Mouse (Mus musculus) cerebellum, adult (tissue): ENCODE results near the gene Mcmbp.

Source experiments
- ATAC-seq: cut with Nextera tagmentation; 2 replicates; pipeline ENCODE4 v1.9.2; 2017; ENCODE audit warnings: mild to moderate bottlenecking, moderate library complexity, mixed read lengths; ENCODE audit not compliant: insufficient number of reproducible peaks, low FRiP score, low TSS enrichment

Gene Mcmbp

GRCm38 (mm10) chr7:128740334-128740733, at the start of gene Mcmbp:
Gene Mcmbp (minus strand): TSS chr7:128740495.
- peak; percentile 72; the same call in 1 of the 2 replicates for ATAC-seq

DNA sequence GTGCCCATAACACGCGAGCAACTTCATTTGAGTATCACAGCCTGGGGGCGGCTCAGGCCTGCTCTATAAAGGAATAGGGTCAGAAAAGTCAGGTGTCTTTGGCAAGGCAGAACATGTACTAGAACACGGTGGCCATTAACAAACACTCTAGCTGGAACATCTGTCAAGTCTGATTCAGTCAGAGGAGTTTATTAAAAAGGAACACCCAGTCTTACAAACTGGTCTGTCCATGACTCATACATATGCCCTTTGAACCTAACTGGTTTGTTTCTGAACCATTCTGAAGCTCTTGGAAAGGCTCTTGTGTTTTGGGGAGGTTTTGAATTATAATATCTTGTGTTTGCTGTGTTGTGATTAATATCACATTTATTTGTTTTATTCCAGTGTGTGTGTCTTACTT, 49.8 kb upstream of the Mcmbp start:
- no peak for ATAC-seq

DNA sequence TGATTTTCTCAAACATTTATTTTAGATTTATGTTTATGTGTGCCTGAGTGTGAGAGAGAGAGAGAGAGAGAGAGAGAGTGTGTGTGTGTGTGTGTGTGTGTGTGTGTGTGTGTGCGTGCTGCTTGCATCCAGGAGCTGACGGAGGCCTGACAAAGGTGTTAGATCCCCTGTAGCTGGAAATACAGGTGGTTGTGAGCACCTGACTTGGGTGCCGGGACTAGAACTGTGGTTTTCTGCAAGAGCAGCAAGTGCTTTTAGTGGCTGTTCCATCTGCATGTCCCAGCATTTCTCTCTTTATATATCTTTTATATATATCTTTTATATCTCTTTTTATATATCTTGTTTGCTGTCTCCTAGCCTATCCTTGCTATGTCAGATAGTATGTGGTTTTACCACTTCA, 41.6 kb upstream of the Mcmbp start:
- ATAC-seq, result no peak

DNA sequence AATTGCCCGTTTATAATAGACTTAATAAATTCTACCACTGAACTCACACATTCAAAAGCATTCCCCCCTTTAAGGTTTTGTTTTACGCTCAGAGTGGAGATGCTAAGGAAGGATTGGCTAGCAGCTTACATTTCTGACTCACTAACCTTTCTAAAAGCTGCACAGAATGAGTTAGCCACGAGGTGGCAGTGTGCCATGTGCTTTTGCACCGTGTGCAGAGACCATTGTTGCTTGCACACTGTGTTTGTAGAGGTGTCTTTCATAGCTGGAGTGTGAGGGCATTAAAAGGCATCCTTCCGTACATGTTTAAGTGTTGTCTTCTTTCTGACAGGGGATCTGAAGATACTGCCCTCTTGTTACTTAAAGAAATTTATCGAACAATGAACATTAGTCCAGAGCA, 39.0 kb upstream of the Mcmbp start:
- ATAC-seq, result no peak

GRCm38 (mm10) chr7:128777201-128777600, 36.9 kb upstream of the Mcmbp start:
- no peak for ATAC-seq

DNA sequence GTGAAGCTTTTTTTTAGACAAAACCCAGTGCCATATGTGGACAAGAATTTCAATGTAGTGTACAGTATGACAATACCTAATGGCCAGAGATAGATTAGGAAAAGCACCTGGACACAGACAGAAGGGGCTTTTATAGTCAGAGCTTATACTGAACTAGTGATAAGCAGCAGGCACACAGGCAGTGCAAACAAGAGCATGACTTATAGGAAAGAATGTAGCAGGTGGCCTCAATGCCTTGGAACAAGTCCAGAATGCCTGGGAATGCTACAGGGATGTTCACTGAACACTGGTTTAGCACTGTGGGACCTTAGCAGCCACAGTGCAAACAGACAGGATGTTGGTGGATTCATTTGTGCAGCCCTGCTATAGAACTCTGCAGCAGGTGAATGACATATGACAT, 26.4 kb upstream of the Mcmbp start:
- ATAC-seq, result no peak

DNA sequence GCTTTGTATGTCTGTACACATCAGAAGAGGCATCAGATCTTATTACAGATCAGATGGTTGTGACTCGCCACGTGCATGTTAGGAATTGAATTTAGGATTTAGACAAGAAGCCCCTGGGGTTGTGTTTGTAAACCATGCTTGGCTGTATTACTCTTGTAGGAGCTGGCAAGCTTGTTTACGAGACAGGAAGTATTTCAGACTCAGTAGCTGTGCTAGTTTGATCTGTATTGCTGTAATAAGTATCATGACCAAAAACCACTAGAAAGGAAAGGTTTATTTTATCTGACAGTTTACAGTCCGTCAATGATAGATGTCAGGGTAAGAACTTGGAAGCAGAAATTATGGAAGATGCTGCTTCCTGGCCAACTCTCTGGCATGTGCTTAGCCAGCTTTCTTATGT, 18.7 kb upstream of the Mcmbp start:
- no peak for ATAC-seq

DNA sequence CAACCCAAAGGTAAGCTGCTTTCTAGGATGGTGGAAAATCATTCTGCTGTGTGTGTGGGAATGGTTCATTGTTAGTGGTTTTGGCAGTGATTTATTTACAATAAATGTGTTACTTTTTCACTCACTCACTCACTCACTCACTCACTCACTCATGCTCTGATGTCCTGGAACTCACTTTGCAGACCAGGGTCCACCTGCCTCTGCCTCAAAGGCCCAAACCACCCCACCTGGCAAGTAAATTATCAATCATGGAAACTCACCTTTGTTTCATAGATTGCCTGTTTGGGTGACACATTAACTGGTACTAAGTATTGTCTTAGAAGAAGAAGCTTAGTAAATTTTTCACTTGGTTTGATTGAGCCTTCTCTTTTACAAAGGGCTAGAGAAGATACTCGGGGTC, 15.1 kb upstream of the Mcmbp start:
- ATAC-seq, result no peak

DNA sequence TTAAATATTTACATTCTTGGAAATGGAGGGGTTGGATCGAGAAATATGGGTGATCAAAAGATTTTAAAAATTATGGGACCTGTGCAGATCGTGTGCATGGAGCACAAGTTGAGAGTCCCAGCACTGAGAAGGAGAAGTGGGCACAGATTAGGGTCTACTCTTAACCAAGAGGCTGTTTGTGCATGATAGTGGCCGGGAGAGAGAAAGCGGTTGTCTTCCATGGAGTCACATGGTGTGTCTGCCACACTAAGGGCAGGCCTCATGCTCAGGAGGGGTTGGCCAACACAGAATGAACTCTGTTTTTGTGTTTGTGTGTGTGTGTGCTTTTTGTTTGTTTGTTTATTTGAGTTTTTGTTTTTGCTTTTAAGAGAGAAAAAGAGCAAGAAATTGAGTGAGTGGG, 11.7 kb upstream of the Mcmbp start:
- ATAC-seq, result no peak

GRCm38 (mm10) chr7:128750296-128750695, 10.0 kb upstream of the Mcmbp start:
- no peak for ATAC-seq

DNA sequence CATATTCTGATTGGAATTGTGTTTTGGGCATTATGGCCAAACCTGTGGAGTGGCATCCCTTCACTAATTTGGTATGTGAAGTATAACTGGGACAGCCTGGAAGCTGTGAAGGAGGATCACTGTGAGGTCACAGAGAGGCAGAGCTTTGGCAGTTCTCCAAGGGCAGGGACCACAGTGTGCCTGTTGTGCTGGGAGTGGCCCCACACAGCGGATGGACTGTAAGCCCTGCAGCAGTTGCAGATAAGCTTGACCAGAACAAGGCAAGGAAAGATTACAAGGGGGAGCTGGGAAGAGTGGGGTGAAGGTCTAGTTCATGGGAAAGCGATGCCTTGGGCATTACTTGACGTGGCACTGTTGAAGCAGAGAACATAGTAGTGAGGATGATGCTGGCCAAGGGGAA, 8.5 kb upstream of the Mcmbp start:
- no peak for ATAC-seq

- ATAC-seq, result no peak
Observed at GRCm38 (mm10) chr7:128746151-128746550, 5.9 kb upstream of the Mcmbp start.

DNA sequence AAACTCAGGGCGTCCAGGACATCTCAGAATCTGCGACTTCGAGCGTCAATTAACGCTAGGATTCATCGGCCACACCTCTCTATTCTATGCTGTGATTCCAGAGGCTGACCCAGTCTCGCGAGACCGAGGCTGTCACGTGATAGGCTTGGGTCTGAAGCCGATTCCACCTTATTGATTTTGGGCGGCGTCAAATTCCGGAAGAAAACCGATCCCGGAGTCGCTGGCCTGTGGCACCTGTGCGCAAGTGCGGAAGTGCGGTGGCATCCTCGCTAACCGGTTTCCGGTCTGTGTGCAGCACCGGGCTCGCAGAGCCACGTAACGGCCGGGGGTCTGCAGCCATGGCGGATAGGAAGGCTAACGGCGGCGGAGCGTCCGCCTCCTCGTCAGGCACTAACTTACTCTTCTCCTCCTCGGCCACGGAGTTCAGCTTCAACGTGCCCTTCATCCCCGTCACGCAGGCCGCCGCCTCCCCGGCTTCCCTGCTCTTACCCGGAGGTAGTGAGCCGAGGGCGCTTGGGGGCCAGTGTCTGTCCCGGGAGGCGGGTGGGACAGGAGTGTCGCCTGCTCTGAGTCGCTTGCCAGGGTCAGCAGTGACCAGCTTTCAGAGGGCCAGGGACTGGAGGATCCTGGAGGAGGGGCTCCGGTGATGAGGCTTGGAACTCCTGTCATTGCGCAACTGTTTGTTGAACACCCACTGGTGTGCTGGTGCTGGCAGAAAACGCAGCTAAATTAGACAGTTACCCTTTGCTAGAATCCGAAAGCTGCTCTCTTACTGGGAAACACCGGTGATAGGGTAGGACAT, 4.6 kb upstream of the Mcmbp start, which contains the start of gene Sec23ip:
Gene Sec23ip (plus strand): TSS at position 260 of the 802 bp plus-strand sequence.
- ATAC-seq, result peak; percentile 84

- ATAC-seq, result no peak
Observed at GRCm38 (mm10) chr7:128743898-128744297, 3.6 kb upstream of the Mcmbp start.

DNA sequence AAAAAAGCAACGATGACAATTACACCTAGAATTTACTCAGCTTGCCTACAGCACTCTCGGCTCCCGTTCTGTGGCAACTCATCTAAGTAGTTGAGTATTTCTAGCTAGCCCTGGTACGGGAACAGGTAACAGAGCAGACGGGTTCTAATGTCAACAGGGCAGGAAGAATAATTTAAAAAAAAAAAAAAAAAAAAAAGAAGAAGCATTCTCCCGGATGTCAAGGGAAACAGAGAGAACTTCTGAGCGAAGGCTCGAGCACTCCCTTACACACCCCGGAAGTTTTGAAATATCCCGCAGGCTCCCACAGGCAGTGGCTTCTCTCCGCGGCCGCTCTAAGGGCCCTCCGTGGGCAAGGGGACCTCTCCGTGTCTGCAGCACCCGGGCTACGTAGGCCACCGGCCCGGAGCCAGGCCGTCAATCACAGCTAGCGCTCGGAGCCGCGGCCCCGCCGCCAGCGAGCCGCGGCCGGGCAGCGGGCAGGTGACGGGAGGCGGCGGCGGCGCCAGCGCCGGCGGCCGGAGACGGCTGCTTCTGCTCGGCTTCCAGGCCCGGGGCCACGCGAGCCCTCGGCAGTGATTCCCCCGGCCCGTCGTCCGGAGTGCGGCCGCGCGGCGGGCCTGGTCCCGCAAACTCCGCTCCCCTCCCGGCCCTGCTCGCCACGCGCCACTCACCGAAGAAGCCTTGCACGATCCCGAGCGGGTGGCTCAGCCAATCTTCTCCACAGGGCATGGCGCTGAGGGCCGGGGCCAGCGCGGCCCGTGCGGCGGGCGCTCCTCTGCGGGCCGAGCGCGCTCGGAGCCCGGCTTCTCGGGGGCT, 625 bp downstream of the Mcmbp start:
- peak; percentile 32; the same call in 1 of the 2 replicates for ATAC-seq

DNA sequence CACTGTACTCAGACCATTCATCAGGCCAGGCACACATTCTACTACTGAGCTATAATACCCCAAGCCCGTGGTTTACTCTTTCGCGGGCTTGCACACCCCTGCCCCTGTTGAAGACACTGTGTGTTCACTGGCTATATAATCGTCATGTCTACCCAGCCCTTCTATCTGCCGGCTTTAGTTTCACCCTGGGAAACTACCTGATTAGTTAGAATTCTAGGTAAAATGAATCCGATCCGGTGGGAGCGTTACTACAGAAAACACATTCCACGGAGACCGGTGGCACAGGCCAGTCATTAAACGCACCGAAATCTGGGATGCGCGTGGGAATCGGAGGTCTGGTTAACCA, 1.2 kb downstream of the Mcmbp start:
- no peak for ATAC-seq

GRCm38 (mm10) chr7:128738041-128738440, 2.3 kb downstream of the Mcmbp start:
- ATAC-seq, result no peak

- no peak for ATAC-seq
Observed at GRCm38 (mm10) chr7:128731585-128731984, 8.7 kb downstream of the Mcmbp start.

DNA sequence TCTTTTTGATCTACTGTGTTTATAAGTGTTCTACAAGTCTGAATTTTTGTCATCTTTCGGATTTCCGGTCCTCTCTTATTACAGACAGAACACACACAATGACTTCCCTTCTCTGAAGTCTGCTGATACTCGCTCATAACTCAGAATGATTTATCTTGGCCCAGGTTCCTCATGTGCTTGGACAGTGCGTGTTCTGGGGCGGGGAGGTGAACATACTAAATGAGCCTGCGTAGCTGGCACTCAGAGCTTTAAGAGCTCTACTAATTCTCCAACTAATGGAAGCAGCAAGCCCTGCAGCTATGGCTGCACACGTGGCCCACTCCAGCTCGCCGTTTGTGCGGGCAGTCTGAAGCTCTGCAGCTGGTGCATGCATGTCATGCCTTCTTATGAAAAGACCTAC, 11.6 kb downstream of the Mcmbp start:
- ATAC-seq, result no peak

- ATAC-seq, result no peak
Observed at GRCm38 (mm10) chr7:128727701-128728100, 12.6 kb downstream of the Mcmbp start.

- no peak for ATAC-seq
Observed at GRCm38 (mm10) chr7:128726999-128727398, 13.3 kb downstream of the Mcmbp start.

DNA sequence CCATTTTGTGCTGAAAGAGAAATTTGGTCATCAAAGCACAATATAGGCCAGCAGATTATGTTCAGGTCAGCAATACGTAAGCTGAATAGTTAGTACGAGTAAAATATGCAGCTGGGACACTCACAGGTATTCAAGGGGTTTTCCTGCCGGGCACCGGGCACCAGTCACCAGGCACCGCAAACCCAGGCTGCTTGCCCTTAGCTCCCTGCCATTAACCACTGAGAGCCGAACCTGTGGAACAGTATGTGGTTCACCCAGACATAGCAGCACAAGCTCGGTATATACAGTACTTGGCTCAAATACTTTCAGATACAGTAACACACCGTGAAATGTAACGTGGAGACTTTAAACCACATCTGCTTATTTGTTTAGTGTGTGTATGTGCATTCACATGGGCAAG, 15.1 kb downstream of the Mcmbp start:
- ATAC-seq, result no peak
